Mouse (Mus musculus): ENCODE measurements around the gene Cwh43. TPM values are rescaled to one million over a fixed set of nuclear protein-coding genes. Genes with fewer than 3 reads are reported as not detected.

Cwh43 gene
- total and polyA plus RNA-seq, 2 experiments from 2014 or later = 0.62 to 0.99 TPM

- TF ChIP-seq CTCF (IDR thresholded peaks at IDR 0.05) = no peak
- H3K4me2 ChIP-seq (ENCODE audit: low read depth, low read length, poor library complexity, severe bottlenecking) = no peak overlapping the region
- 24% methylated on average over 9 of the region's 9 CpGs for WGBS
- no peaks in the 10 kb centered on the region for H3K9me3 ChIP-seq (ENCODE audit: low read length)
- no peaks in the 10 kb centered on the region for H3K4me1 ChIP-seq (ENCODE audit: insufficient read depth, low read length)
- peaks cover 5% of the 10 kb centered on the region for H3K27me3 ChIP-seq (ENCODE audit: insufficient read depth, low read length)
- H3K27ac ChIP-seq (ENCODE audit: low read depth, low read length) = no peak overlapping the region
- ATAC-seq (ENCODE audit: low FRiP score) (no peak), DNase-seq (ENCODE audit: low spot score) (no peak)
- no peak overlapping the region for H3K9ac ChIP-seq (replicated peaks; ENCODE audit: low read length, poor library complexity, severe bottlenecking)
- H3K36me3 ChIP-seq (ENCODE audit: insufficient read depth, low read length) = no peaks in the 10 kb centered on the region
- H3K4me3 ChIP-seq (ENCODE audit: low read depth, low read length) = no peak overlapping the region
Observed at GRCm38 (mm10) chr5:73376041-73376440, 29.8 kb upstream of the Cwh43 start.

- Histone ChIP-seq H3K4me1 (ENCODE audit: insufficient read depth, low read length) (no peaks in the 10 kb centered on the region), H3K36me3 (ENCODE audit: insufficient read depth, low read length) (no peaks in the 10 kb centered on the region), H3K4me2 (ENCODE audit: low read depth, low read length, poor library complexity, severe bottlenecking) (no peak overlapping the region), H3K9me3 (ENCODE audit: low read length) (no peaks in the 10 kb centered on the region), H3K9ac (replicated peaks; ENCODE audit: low read length, poor library complexity, severe bottlenecking) (no peak overlapping the region), H3K4me3 (ENCODE audit: low read depth, low read length) (no peak overlapping the region), H3K27ac (ENCODE audit: low read depth, low read length) (no peak overlapping the region), H3K27me3 (ENCODE audit: insufficient read depth, low read length) (peaks cover 5% of the 10 kb centered on the region)
- 76% methylated on average over 7 of the region's 7 CpGs for WGBS
- DNase-seq (ENCODE audit: low spot score) (no peak), ATAC-seq (ENCODE audit: low FRiP score) (no peak)
- no peak for TF ChIP-seq CTCF (IDR thresholded peaks at IDR 0.05)
Observed at GRCm38 (mm10) chr5:73376491-73376890, 29.4 kb upstream of the Cwh43 start.

GRCm38 (mm10) chr5:73379908-73380307 lies 26.0 kb upstream of the Cwh43 start:
- no peak overlapping the region for H3K27ac ChIP-seq (ENCODE audit: low read depth, low read length)
- DNase-seq (ENCODE audit: low spot score) (peak; percentile 88), ATAC-seq (ENCODE audit: low FRiP score) (0 out of 2 replicates have a peak, but pooled peaks have one; percentile 36)
- H3K4me3 ChIP-seq (ENCODE audit: low read depth, low read length) = no peak overlapping the region
- peaks cover 5% of the 10 kb centered on the region for H3K27me3 ChIP-seq (ENCODE audit: insufficient read depth, low read length)
- no peaks in the 10 kb centered on the region for H3K36me3 ChIP-seq (ENCODE audit: insufficient read depth, low read length)
- no peaks in the 10 kb centered on the region for H3K4me1 ChIP-seq (ENCODE audit: insufficient read depth, low read length)
- peak; percentile 93 for TF ChIP-seq CTCF (IDR thresholded peaks at IDR 0.05)
- no peak overlapping the region for H3K4me2 ChIP-seq (ENCODE audit: low read depth, low read length, poor library complexity, severe bottlenecking)
- 23% methylated on average over 3 of the region's 3 CpGs for WGBS
- H3K9ac ChIP-seq (replicated peaks; ENCODE audit: low read length, poor library complexity, severe bottlenecking) = no peak overlapping the region
- H3K9me3 ChIP-seq (ENCODE audit: low read length) = no peaks in the 10 kb centered on the region

- no peaks in the 10 kb centered on the region for H3K9me3 ChIP-seq (ENCODE audit: low read length)
- H3K36me3 ChIP-seq (ENCODE audit: insufficient read depth, low read length) = no peaks in the 10 kb centered on the region
- no peaks in the 10 kb centered on the region for H3K4me1 ChIP-seq (ENCODE audit: insufficient read depth, low read length)
- no peak overlapping the region for H3K9ac ChIP-seq (replicated peaks; ENCODE audit: low read length, poor library complexity, severe bottlenecking)
- ATAC-seq (ENCODE audit: low FRiP score) (no peak), DNase-seq (ENCODE audit: low spot score) (no peak)
- H3K27ac ChIP-seq (ENCODE audit: low read depth, low read length) = no peak overlapping the region
- TF ChIP-seq CTCF (IDR thresholded peaks at IDR 0.05) = no peak
- peaks cover 5% of the 10 kb centered on the region for H3K27me3 ChIP-seq (ENCODE audit: insufficient read depth, low read length)
- H3K4me3 ChIP-seq (ENCODE audit: low read depth, low read length) = no peak overlapping the region
- no peak overlapping the region for H3K4me2 ChIP-seq (ENCODE audit: low read depth, low read length, poor library complexity, severe bottlenecking)
- 66% methylated on average over 8 of the region's 8 CpGs for WGBS
Observed at GRCm38 (mm10) chr5:73380829-73381228, 25.0 kb upstream of the Cwh43 start.

GRCm38 (mm10) chr5:73381510-73381909 lies 24.4 kb upstream of the Cwh43 start:
- Histone ChIP-seq H3K9me3 (ENCODE audit: low read length) (no peaks in the 10 kb centered on the region), H3K4me3 (ENCODE audit: low read depth, low read length) (no peak overlapping the region), H3K36me3 (ENCODE audit: insufficient read depth, low read length) (no peaks in the 10 kb centered on the region), H3K9ac (replicated peaks; ENCODE audit: low read length, poor library complexity, severe bottlenecking) (no peak overlapping the region), H3K4me1 (ENCODE audit: insufficient read depth, low read length) (no peaks in the 10 kb centered on the region), H3K27me3 (ENCODE audit: insufficient read depth, low read length) (peaks cover 5% of the 10 kb centered on the region), H3K27ac (ENCODE audit: low read depth, low read length) (no peak overlapping the region), H3K4me2 (ENCODE audit: low read depth, low read length, poor library complexity, severe bottlenecking) (no peak overlapping the region)
- DNase-seq (ENCODE audit: low spot score) (no peak), ATAC-seq (ENCODE audit: low FRiP score) (no peak)
- WGBS = 81% methylated on average over 6 of the region's 7 CpGs
- TF ChIP-seq CTCF (IDR thresholded peaks at IDR 0.05) = no peak

GRCm38 (mm10) chr5:73381976-73382540 lies 23.8 kb upstream of the Cwh43 start:
- no peak for ATAC-seq (ENCODE audit: low FRiP score)
- Histone ChIP-seq H3K27ac (ENCODE audit: low read depth, low read length) (no peak overlapping the region), H3K4me1 (ENCODE audit: insufficient read depth, low read length) (no peaks in the 10 kb centered on the region), H3K9me3 (ENCODE audit: low read length) (no peaks in the 10 kb centered on the region), H3K4me2 (ENCODE audit: low read depth, low read length, poor library complexity, severe bottlenecking) (no peak overlapping the region), H3K36me3 (ENCODE audit: insufficient read depth, low read length) (no peaks in the 10 kb centered on the region), H3K4me3 (ENCODE audit: low read depth, low read length) (no peak overlapping the region), H3K9ac (replicated peaks; ENCODE audit: low read length, poor library complexity, severe bottlenecking) (no peak overlapping the region), H3K27me3 (ENCODE audit: insufficient read depth, low read length) (peaks cover 5% of the 10 kb centered on the region)
- TF ChIP-seq CTCF (IDR thresholded peaks at IDR 0.05) = no peak
- WGBS = 90% methylated on average over 9 of the region's 9 CpGs
- no peak for DNase-seq (ENCODE audit: low spot score)

Data from midbrain, postnatal 0 days (tissue).